Mouse (Mus musculus) adrenal gland, postnatal 36 days (tissue): Measurements from ENCODE around the gene Ctf1. TPM values are rescaled to one million over a fixed set of nuclear protein-coding genes. Genes with fewer than 3 reads are reported as not detected.

Experiments used
- microRNA-seq: library from miRNA; unstranded; fragments of <30 nt; microRNA quantifications from one replicate; pipeline ENCODE4 v1.2.0, GENCODE M21; 2021
- total RNA-seq, 2 experiments: library from RNA; stranded (reverse); gene quantifications; 2 replicates each; pipeline ENCODE4 v1.2.3; 2021

The Ctf1 gene
- total RNA-seq, 2 experiments from 2014 or later: 3.2 to 4.2 TPM

Small RNA genes within 50 kb of the gene (microRNA-seq; reads per million reads assigned to microRNA genes)
- gene Mir762: not detected

Other genes starting within 250 kb of the Ctf1 start
- 10 to 100 TPM; 56.5 to 66.7 TPM for gene Fbrs, start 233.5 kb upstream of the Ctf1 start, total RNA-seq
- gene Srcap, start 200.8 kb upstream of the Ctf1 start, total RNA-seq: 10 to 100 TPM; 83.6 to 95.9 TPM
- 10 to 100 TPM; 19.6 to 20.2 TPM for gene Gm42715, start 193.2 kb upstream of the Ctf1 start, total RNA-seq
- gene Tmem265, start 151.3 kb upstream of the Ctf1 start, total RNA-seq: not detected
- 10 to 100 TPM; 35.4 to 43.1 TPM for gene Phkg2, start 139.4 kb upstream of the Ctf1 start, total RNA-seq
- gene Ccdc189, start 124.1 kb upstream of the Ctf1 start, total RNA-seq: 1 to 10 TPM; 7.0 to 7.8 TPM
- 10 to 100 TPM; 55.8 to 60.8 TPM for gene Rnf40, start 124.0 kb upstream of the Ctf1 start, total RNA-seq
- 10 to 100 TPM; 19.7 to 20.6 TPM for gene Zfp629, start 96.9 kb upstream of the Ctf1 start, total RNA-seq
- gene Bcl7c, start 3.8 kb upstream of the Ctf1 start, total RNA-seq: 100 to 1,000 TPM in 1 of 2 experiments, 10 to 100 TPM in 1; 63.6 to 103 TPM
- gene Ctf2, start 19.4 kb downstream of the Ctf1 start, total RNA-seq: not detected
- 10 to 100 TPM; 13.1 to 13.7 TPM for gene Fbxl19, start 31.8 kb downstream of the Ctf1 start, total RNA-seq
- gene Orai3, start 57.1 kb downstream of the Ctf1 start, total RNA-seq: 10 to 100 TPM; 27.7 to 36.3 TPM
- 10 to 100 TPM; 36.0 TPM for gene Setd1a, start 63.9 kb downstream of the Ctf1 start, total RNA-seq
- gene Gm49388, start 72.9 kb downstream of the Ctf1 start, total RNA-seq: 1 to 10 TPM; 4.1 to 6.6 TPM
- gene Hsd3b7, start 87.9 kb downstream of the Ctf1 start, total RNA-seq: 10 to 100 TPM; 30.0 to 53.3 TPM
- gene Stx4a, start 111.6 kb downstream of the Ctf1 start, total RNA-seq: 100 to 1,000 TPM in 1 of 2 experiments, 10 to 100 TPM in 1; 92.5 to 108 TPM
- 1 to 10 TPM; 4.4 to 4.5 TPM for gene Stx1b, start 111.8 kb downstream of the Ctf1 start, total RNA-seq
- gene Zfp646, start 163.5 kb downstream of the Ctf1 start, total RNA-seq: 10 to 100 TPM; 30.0 to 31.2 TPM
- 1 to 10 TPM; 6.3 to 7.7 TPM for gene Zfp668, start 164.1 kb downstream of the Ctf1 start, total RNA-seq
- 1 to 10 TPM in 1 of 2 experiments, under 1 TPM in 1; 0.49 to 1.7 TPM for gene Prss53, start 178.2 kb downstream of the Ctf1 start, total RNA-seq
- not detected for gene Gm21974, start 182.7 kb downstream of the Ctf1 start, total RNA-seq
- gene Vkorc1, start 182.9 kb downstream of the Ctf1 start, total RNA-seq: 10 to 100 TPM; 61.5 to 65.8 TPM
- 100 to 1,000 TPM; 101 to 115 TPM for gene Bckdk, start 191.3 kb downstream of the Ctf1 start, total RNA-seq
- gene Kat8, start 199.8 kb downstream of the Ctf1 start, total RNA-seq: 10 to 100 TPM; 25.9 to 27.9 TPM
- gene Prss8, start 217.4 kb downstream of the Ctf1 start, total RNA-seq: not detected
- 10 to 100 TPM in 1 of 2 experiments, 1 to 10 TPM in 1; 6.7 to 10.7 TPM for gene Prss36, start 234.0 kb downstream of the Ctf1 start, total RNA-seq